Mouse (Mus musculus) layer of hippocampus, adult 18-20 months (tissue): Measurements from ENCODE around the gene Slit3. TPM values are rescaled to one million over a fixed set of nuclear protein-coding genes. Genes with fewer than 3 reads are reported as not detected.

Experiments
- DNase-seq, 2 experiments: peaks; one replicate each; pipeline ENCODE4 v3.0.0; 2022; ENCODE audit warnings: low spot score in 2 of 2
- total RNA-seq, 2 experiments: library from RNA; stranded (reverse); gene quantifications; 2 replicates each; pipeline ENCODE4 v1.2.3; 2021

Slit3 gene
- total RNA-seq, 2 experiments from 2014 or later: 91.5 to 93.5 TPM

- DNase-seq: no peak
These were observed 386.9 kb downstream of the Slit3 start for GRCm38 (mm10) chr11:35507781-35508390.

- no peak for DNase-seq
These were observed 391.7 kb downstream of the Slit3 start for GRCm38 (mm10) chr11:35512686-35513085.

DNA sequence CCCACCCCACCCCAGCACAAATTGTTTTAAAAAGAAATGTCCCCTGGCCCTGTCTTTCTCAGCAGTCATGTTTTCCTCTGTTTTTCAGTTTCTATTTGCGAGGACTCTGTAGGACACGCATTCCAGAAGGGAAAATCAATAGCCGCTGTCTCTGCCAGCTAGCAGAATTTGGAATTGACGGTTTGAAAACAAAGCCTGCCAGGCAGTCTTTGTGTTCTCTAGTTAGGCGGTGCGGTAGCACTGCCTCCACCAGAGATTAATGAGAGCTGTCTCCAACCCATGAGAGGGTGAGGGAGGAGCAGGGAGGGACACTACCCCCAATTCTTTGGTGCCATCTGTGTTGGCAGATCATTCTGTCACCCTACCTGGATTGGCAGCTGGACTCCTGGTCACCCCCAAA is 392.3 kb downstream of the Slit3 start:
- DNase-seq: peak in 1 of 2 experiments; percentile 47

GRCm38 (mm10) chr11:35522802-35523452 is 401.9 kb downstream of the Slit3 start:
- DNase-seq: no peak

- DNase-seq: no peak
These were observed 402.7 kb downstream of the Slit3 start for GRCm38 (mm10) chr11:35523773-35524172.

DNA sequence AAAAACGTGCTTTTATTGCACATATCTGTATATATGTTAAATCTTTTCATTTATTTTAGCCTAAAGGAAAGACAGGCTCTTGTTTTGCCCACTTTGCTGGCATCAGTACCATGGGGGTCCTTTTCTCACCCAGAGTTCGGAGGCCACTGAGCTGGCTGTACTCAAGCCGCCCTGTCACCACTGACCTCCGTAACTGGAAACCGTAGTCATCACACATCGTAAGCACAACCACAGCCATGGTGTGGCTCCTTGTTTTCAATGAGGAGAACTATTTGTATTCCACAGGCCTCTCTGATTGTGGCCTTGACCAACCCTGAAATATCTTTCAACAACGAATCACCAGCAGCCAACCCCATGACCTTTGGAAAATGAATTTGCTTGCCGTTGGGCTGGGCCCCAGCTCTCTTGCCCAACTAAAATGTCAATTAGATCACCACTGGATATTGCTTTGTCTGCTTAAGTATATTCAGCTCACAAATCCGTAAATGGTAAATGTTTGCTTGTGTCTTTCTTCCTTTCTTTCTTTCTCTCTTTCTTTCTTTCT is 405.3 kb downstream of the Slit3 start:
- no peak for DNase-seq

- peak in 1 of 2 experiments; percentile 48 for DNase-seq
These were observed 406.9 kb downstream of the Slit3 start for GRCm38 (mm10) chr11:35527816-35528462.

GRCm38 (mm10) chr11:35535027-35535426 is 414.0 kb downstream of the Slit3 start:
- no peak for DNase-seq

DNA sequence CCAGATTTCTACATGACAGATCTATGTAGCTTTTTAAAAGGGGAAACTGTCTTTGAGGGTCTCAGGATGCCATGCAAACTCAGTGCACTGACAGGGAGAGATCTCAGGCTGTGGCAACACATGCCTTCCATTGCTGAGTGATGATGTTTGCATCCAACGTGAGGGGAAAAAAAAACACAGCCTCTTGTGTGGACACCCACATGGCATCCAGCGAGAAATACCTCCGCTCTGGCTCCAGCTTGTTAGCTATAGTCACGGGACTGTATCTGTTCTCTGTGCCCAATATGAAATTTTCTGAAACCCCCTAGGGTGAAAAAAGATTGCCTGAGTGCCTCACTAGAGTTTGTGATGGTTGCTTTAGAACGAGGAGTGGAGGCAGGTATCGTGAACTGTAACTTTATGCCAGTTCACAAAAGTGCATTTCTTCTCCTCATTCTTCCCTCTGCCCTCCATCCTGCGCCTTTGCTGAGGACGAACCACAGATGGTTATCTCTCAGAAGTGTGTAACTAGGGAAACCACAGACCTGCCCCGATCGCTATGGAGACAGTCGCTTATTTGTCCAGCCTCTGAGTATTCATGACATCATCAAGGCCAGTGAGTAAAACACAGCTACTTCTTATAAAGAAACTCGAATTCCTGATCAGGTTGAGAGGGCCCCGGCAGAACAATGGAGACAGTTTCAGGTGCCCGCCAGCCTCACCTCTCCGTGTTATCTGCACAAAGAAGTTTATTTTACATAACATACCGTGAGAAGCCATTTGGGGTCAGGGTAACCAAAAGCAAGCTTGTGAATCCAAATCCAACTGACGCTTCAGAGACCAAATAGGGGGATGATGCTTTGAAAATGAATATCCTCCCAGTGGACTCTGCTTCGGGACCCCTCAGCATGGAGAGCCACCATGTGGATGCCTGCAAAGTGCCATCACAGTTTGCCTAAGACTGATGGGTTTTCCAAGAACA is 416.4 kb downstream of the Slit3 start:
- peak in 1 of 2 experiments; percentile 26 for DNase-seq

DNA sequence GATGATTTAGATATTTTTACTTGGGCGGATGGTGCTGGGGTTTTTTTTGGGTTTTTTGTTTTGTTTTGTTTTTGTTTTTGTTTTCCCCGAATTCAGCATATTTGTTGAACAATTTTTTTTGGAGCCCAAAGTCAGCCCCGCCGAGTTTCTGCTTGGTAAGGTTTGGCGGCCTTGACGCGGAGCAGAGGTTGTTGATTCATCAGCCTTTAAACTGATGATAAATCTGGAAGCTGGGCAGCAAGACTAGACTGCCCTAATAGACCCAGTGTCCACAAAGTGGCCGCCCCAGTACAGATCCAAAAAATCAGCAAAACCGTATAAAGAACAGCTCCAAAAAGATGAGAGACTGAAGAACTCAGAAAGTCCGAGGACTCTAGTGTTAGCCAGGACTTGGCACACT is 421.7 kb downstream of the Slit3 start:
- no peak for DNase-seq

GRCm38 (mm10) chr11:35544112-35545064 is 423.4 kb downstream of the Slit3 start:
- peak in 1 of 2 experiments; percentile 13 for DNase-seq

DNA sequence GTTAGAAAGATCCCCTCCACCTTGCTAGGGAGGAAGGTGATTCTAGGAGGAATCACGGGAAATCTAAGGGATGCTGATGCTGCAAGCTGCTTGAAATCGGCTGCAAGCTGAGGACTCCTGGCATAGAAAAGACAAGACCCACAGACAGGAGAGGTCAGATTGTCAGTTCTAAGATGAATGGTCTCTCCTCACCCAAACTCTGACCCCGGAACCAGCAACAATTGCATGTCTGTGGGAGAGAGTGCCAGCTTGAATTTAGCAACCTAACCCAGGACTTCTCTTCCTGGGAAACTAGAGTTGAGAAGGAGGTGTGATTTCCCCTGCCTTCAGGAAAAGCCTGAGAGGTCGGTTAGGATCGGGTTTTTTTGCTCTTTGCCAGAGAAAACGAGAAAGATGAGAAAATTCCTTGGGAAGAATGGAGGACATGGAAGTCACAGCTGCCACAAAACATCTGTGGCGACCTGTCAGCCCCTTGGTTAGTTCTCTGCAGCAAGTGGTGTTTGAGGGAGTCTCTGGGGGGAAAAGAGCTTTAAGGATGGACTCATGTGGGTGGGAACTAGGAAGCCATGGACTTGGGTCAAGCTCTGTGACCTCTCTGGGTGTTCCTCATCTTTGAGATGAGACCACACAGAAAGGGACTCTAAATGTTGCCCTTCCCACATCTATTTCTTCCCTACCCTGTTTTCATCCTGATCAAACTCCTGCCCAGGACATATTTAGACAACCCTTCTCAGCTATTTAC is 425.2 kb downstream of the Slit3 start:
- DNase-seq: no peak

- no peak for DNase-seq
These were observed 429.0 kb downstream of the Slit3 start for GRCm38 (mm10) chr11:35550036-35550435.

DNA sequence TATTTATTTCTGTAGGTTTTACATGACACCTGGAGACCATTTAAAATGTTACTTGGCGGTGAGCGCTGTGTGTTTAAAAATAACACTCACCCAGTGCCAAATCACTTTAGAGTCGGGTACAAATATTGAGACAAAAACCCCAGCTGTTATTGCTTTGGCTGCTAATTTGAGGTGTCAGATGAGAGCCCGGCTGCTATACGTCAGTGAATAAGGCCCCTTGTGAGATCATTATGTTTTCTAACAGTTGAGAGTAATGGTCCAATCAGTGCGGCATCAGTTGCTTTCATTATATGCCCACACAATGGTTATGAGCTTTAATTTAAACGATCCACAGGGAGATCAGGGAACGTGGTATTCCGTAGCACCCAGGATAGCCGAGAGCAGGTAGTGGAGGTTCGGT is 435.2 kb downstream of the Slit3 start:
- DNase-seq: peak in 1 of 2 experiments; percentile 24

GRCm38 (mm10) chr11:35557476-35557875 is 436.5 kb downstream of the Slit3 start:
- no peak for DNase-seq

DNA sequence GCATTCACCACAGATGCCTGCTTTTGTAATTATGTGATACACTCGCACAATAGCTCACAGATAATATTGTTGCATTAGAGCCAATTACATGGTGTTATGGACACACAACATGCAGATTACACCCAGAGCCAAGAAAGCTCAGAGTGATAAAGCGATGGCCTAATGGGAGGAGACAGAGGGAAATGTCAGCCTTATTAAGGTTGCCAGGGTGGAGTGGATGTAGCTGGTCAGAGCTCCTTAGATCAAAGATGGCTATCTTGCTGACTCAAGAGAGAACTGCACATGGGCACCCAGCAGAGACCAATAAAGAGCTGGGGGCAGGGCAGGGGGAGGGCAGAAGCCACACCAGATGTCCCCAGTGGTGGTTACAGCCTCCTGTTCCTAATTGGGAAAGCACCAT is 437.3 kb downstream of the Slit3 start:
- DNase-seq: no peak

GRCm38 (mm10) chr11:35559386-35559785 is 438.4 kb downstream of the Slit3 start:
- DNase-seq: no peak

DNA sequence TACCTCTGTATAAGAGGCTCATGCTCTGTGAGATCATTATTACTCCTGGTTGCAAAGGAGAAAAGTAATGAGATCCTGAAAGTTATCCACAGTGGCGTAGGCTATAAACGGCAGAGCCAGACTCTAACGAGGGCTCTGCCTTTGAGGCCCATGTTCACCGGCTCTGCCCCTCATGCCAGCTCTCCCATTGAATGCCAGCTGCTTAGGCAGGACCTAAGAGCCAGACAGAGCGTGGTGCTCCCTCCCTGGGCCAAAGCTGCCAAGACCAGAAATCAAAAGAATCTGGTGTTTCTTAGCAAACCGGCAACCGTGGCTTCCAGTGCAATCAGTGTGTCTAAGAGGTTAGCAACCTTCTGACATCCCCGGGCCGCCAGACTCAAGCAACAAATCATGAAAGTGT is 440.7 kb downstream of the Slit3 start:
- DNase-seq: no peak

DNA sequence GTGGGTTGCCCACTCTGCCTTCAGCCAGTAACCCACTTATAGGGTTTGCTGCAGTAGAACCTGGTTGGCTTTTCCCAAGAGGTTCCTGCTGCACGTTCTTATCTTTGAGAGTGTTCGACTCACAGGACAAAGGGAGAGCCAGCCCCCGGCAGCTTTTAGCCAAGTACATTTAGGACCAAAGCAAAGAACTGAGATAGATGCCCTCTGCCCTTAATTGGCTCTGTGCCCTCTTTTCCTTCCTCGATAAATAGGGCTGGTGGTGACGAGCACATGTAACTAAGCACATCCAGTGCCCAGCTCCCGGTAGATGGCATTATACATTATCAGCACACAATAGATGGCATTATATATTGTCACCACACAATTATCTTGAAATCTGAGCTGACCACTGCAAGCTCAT is 444.3 kb downstream of the Slit3 start:
- no peak for DNase-seq
